Mouse (Mus musculus): ENCODE results near the gene Meis2.

The Meis2 gene

GRCm38 (mm10) chr2:116051906-116052614, 13.6 kb downstream of the Meis2 start:
- no peak for DNase-seq (ENCODE audit: low read depth in 1 of 2, low spot score in 2 of 2)

GRCm38 (mm10) chr2:116049710-116050109, 15.9 kb downstream of the Meis2 start:
- no peak for DNase-seq (ENCODE audit: low read depth in 1 of 2, low spot score in 2 of 2)

GRCm38 (mm10) chr2:116047365-116047764, 18.3 kb downstream of the Meis2 start:
- DNase-seq (ENCODE audit: low read depth in 1 of 2, low spot score in 2 of 2): no peak

GRCm38 (mm10) chr2:116045048-116045447, 20.6 kb downstream of the Meis2 start:
- no peak for DNase-seq (ENCODE audit: low read depth in 1 of 2, low spot score in 2 of 2)

GRCm38 (mm10) chr2:116042934-116043698, 22.5 kb downstream of the Meis2 start:
- no peak for DNase-seq (ENCODE audit: low read depth in 1 of 2, low spot score in 2 of 2)

- no peak for DNase-seq (ENCODE audit: low read depth in 1 of 2, low spot score in 2 of 2)
These were observed 23.2 kb downstream of the Meis2 start for GRCm38 (mm10) chr2:116042447-116042846.

GRCm38 (mm10) chr2:116041683-116042262, 23.9 kb downstream of the Meis2 start:
- DNase-seq (ENCODE audit: low read depth in 1 of 2, low spot score in 2 of 2): no peak

GRCm38 (mm10) chr2:116035345-116035744, 30.3 kb downstream of the Meis2 start:
- DNase-seq (ENCODE audit: low read depth in 1 of 2, low spot score in 2 of 2): no peak

- no peak for DNase-seq (ENCODE audit: low read depth in 1 of 2, low spot score in 2 of 2)
These were observed 37.5 kb downstream of the Meis2 start for GRCm38 (mm10) chr2:116028127-116028526.

GRCm38 (mm10) chr2:116022876-116023275, 42.8 kb downstream of the Meis2 start:
- DNase-seq (ENCODE audit: low read depth in 1 of 2, low spot score in 2 of 2): no peak

- DNase-seq (ENCODE audit: low read depth in 1 of 2, low spot score in 2 of 2): no peak
These were observed 43.7 kb downstream of the Meis2 start for GRCm38 (mm10) chr2:116021931-116022330.

GRCm38 (mm10) chr2:116021046-116021445, 44.6 kb downstream of the Meis2 start:
- DNase-seq (ENCODE audit: low read depth in 1 of 2, low spot score in 2 of 2): no peak

- no peak for DNase-seq (ENCODE audit: low read depth in 1 of 2, low spot score in 2 of 2)
These were observed 45.1 kb downstream of the Meis2 start for GRCm38 (mm10) chr2:116020451-116020951.

- DNase-seq (ENCODE audit: low read depth in 1 of 2, low spot score in 2 of 2): no peak
These were observed 45.7 kb downstream of the Meis2 start for GRCm38 (mm10) chr2:116019959-116020358.

GRCm38 (mm10) chr2:116019466-116019794, 46.2 kb downstream of the Meis2 start:
- DNase-seq (ENCODE audit: low read depth in 1 of 2, low spot score in 2 of 2): no peak

- DNase-seq (ENCODE audit: low read depth in 1 of 2, low spot score in 2 of 2): no peak
These were observed 46.7 kb downstream of the Meis2 start for GRCm38 (mm10) chr2:116018781-116019465.

- no peak for DNase-seq (ENCODE audit: low read depth in 1 of 2, low spot score in 2 of 2)
These were observed 50.1 kb downstream of the Meis2 start for GRCm38 (mm10) chr2:116015520-116015919.

- no peak for DNase-seq (ENCODE audit: low read depth in 1 of 2, low spot score in 2 of 2)
These were observed 55.2 kb downstream of the Meis2 start for GRCm38 (mm10) chr2:116010469-116010868.

GRCm38 (mm10) chr2:116010061-116010460, 55.6 kb downstream of the Meis2 start:
- no peak for DNase-seq (ENCODE audit: low read depth in 1 of 2, low spot score in 2 of 2)

- no peak for DNase-seq (ENCODE audit: low read depth in 1 of 2, low spot score in 2 of 2)
These were observed 56.3 kb downstream of the Meis2 start for GRCm38 (mm10) chr2:116009097-116009970.

- no peak for DNase-seq (ENCODE audit: low read depth in 1 of 2, low spot score in 2 of 2)
These were observed 63.3 kb downstream of the Meis2 start for GRCm38 (mm10) chr2:116002354-116002753.
